Mouse (Mus musculus) lung, postnatal 0 days (tissue): ENCODE data around the gene Strn3.

Source experiments
- CTCF ChIP-seq: IDR thresholded peaks from 2 replicates; pipeline ENCODE4 v1.5.1; 2016; ENCODE audit warnings: antibody characterized with exemption, mild to moderate bottlenecking
- EP300 ChIP-seq: IDR thresholded peaks from 2 replicates; pipeline ENCODE4 v1.6.1; 2016; ENCODE audit warnings: antibody characterized with exemption, mild to moderate bottlenecking, control low read depth

DNA sequence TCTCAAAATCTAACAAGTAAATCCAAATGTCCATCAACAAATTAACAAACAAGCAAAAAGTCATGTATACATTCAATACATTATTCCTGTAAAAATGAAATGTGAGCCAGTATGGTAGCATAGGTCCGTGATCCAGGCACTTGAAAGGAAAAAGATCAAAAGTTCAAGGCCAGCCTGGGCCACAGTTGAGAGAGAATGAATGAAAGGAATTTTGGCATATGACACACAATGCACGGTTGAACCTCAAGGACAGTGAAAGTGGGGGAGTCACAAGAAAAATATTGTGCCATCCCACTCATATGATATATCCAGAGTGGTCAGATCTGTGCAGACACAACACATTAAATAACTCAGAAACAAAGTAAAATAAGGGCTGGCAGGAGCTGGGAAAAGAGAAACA, 15.3 kb downstream of the Strn3 start:
- TF ChIP-seq CTCF (no peak), EP300 (no peak)
